Comparison of ENCODE assay signal across 8 mouse cellular contexts in the genomic region with DNA sequence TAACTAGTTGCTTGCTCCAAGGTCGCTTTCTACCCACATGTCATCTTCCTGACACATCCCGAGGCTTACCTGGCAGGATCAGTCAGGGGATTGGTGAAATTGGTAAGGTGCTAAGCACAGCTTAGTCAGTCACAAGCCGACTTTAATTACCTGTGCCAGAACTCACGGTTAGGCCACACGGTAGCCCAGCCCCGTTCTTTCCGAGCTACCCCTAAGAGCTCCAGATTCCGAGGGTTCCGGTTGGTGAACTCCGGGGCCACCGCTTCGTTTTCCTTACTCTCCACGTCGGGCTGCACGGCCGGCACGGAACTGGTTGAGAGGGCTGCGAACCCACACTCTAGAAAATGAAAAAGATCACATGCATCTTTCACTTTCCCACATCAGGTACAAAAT. TPM values are rescaled to one million over a fixed set of nuclear protein-coding genes. Genes with fewer than 3 reads are reported as not detected.
DNase-seq lines count a peak whose midpoint lies in the region; ATAC-seq and TF ChIP-seq lines count a peak whose summit lies in the region.

Tcp1 (plus strand) TSS at position 214 of the 393 bp plus-strand sequence.

- H3K4me3 ChIP-seq in brown adipose tissue, adult 24 weeks (ENCODE audit: insufficient read depth, low read depth, low read length): peak within 1 kb of the TSS; percentile 80
- peak within 1 kb of the TSS; percentile 98 for H3K4me3 ChIP-seq in liver, embryonic 16.5 days (ENCODE audit: low read depth, low read length)
- peak within 1 kb of the TSS; percentile 61 for H3K4me3 ChIP-seq in stomach, postnatal 0 days (ENCODE audit: low read depth, low read length)

- peak within 1 kb of the TSS; percentile 86 for H3K27ac ChIP-seq in brown adipose tissue, adult 24 weeks (replicated peaks; ENCODE audit: low read depth, low read length)
- H3K27ac ChIP-seq in liver, embryonic 16.5 days (ENCODE audit: low read length): peak within 1 kb of the TSS; percentile 95
- peak within 1 kb of the TSS; percentile 97 for H3K27ac ChIP-seq in stomach, postnatal 0 days (replicated peaks)

- no peaks in the 10 kb centered on the region for H3K9me3 ChIP-seq in liver, embryonic 16.5 days (replicated peaks; ENCODE audit: control insufficient read depth, low read length)
- H3K9me3 ChIP-seq in stomach, postnatal 0 days (ENCODE audit: control insufficient read depth, low read length): no peaks in the 10 kb centered on the region

- H3K36me3 ChIP-seq in liver, embryonic 16.5 days (ENCODE audit: control insufficient read depth, insufficient read depth): peaks cover 48% of the 10 kb centered on the region
- H3K36me3 ChIP-seq in stomach, postnatal 0 days (ENCODE audit: control insufficient read depth, insufficient read depth, low read length): peaks cover 9% of the 10 kb centered on the region

- under 1% methylated on average over 18 of the region's 18 CpGs for WGBS in liver, embryonic 16.5 days (ENCODE audit: insufficient replicate concordance)
- WGBS in stomach, postnatal 0 days: under 1% methylated on average over 18 of the region's 18 CpGs

- DNase-seq in right cerebral cortex, postnatal 14 days: peak; percentile 26
- DNase-seq in right cerebral cortex, postnatal 25 days: no peak
- DNase-seq in gastrocnemius, postnatal 10 days: no peak
- no peak for DNase-seq in stomach, postnatal 0 days (ENCODE audit: low spot score)
- DNase-seq in cerebellum, postnatal 4 days (ENCODE audit: low spot score in 2 of 2): no peak

- TF ChIP-seq EP300 in stomach, postnatal 0 days (optimal IDR thresholded peaks at IDR 0.05): no peak

- H3K9ac ChIP-seq in liver, embryonic 16.5 days (ENCODE audit: low read depth, low read length): peak within 1 kb of the TSS; percentile 99
- H3K9ac ChIP-seq in stomach, postnatal 0 days (ENCODE audit: low read length): peak within 1 kb of the TSS; percentile 86

- H3K4me2 ChIP-seq in liver, embryonic 16.5 days (ENCODE audit: low read depth, low read length): peak within 1 kb of the TSS; percentile 84
- H3K4me2 ChIP-seq in stomach, postnatal 0 days (replicated peaks; ENCODE audit: low read depth): peak within 1 kb of the TSS; percentile 81

- peak; percentile 0 for ATAC-seq in inflammation-experienced regulatory T-cells, adult 6 months
- no peak for ATAC-seq in liver, embryonic 16.5 days (ENCODE audit: low read depth)
- ATAC-seq in stomach, postnatal 0 days (ENCODE audit: low FRiP score, low TSS enrichment): no peak

- H3K27me3 ChIP-seq in liver, embryonic 16.5 days (ENCODE audit: control insufficient read depth, insufficient read depth, low read depth, low read length): no peaks in the 10 kb centered on the region
- no peaks in the 10 kb centered on the region for H3K27me3 ChIP-seq in stomach, postnatal 0 days (ENCODE audit: control insufficient read depth, insufficient read depth, low read length)

- peaks cover 3% of the 10 kb centered on the region; the same call in 1 of the 2 replicates for H3K4me1 ChIP-seq in brown adipose tissue, adult 24 weeks (ENCODE audit: control insufficient read depth, insufficient read depth, insufficient read length, low read length)
- H3K4me1 ChIP-seq in liver, embryonic 16.5 days (ENCODE audit: control insufficient read depth, low read depth, low read length): peaks cover 12% of the 10 kb centered on the region
- H3K4me1 ChIP-seq in stomach, postnatal 0 days (replicated peaks; ENCODE audit: control insufficient read depth, insufficient read depth): peaks cover 4% of the 10 kb centered on the region; the same call in 1 of the 2 replicates

- no peak for TF ChIP-seq CTCF in stomach, postnatal 0 days (IDR thresholded peaks at IDR 0.05; ENCODE audit: low read depth)

RNA-seq across cellular contexts. Expression of gene Tcp1, which starts in this region (rescaled TPM):
- 154 and 194 TPM in 2 replicates for polyA plus RNA-seq in brown adipose tissue, adult 24 weeks (2012; ENCODE audit: insufficient read depth, insufficient read length, missing spikeins)
- 100 to 1,000 TPM; 238 to 250 TPM for total RNA-seq in gastrocnemius, postnatal 10 days (2021)
- polyA plus RNA-seq in inflammation-experienced regulatory T-cells, adult 6 months (2017; shearing (Covaris generic)): 100 to 1,000 TPM; 221 to 332 (median 236) TPM
- polyA plus RNA-seq in liver, embryonic 16.5 days (2015; fragmentation: Nextera tagmentation; extraction: Ambion mirVana): 172 and 197 TPM in 2 replicates
- 225 and 240 TPM in 2 replicates for polyA plus RNA-seq in stomach, postnatal 0 days (2015; fragmentation: Nextera tagmentation; extraction: Ambion mirVana)
